8 mouse cellular contexts compared by ENCODE assay signal in the genomic region with DNA sequence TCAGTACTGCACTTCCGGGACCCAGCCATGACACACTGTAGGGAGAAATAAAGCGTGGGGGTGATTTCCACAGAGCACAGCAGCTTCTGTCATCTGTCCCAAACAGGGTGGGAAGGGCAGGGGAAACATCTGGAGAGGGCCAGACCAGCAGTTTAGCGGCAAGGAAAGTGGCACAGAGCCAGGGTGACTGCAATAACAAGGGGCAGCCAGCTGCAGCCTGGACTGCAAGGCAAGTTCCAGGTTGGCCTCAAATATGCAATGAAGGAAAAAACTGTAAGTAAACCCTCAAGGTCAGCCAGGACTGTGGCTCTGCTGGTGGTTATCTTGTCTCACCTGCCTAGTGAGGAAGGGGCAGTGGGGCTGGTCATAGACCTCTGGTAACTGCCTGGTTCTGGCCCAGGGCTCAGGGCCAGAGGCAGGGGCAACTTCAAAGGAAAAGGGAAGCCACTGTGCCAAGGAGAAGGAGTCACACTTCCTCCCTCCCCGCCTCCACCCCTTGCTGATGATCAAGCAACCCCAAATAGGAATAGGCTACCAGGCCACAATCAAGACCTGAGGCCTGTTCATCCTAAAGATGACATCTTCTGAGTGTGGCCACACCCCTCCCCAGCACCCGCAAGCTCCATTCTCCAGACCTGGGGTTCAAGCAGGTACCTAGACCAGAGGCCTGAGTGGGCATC. TPM values are rescaled to one million over a fixed set of nuclear protein-coding genes. Genes with fewer than 3 reads are reported as not detected.
DNase-seq lines count a peak whose midpoint lies in the region; ATAC-seq lines count a peak whose summit lies in the region.

No protein-coding gene starts in this region.

- no peaks in the 10 kb centered on the region; the same call in 1 of the 2 replicates for H3K27me3 ChIP-seq in kidney, embryonic 14.5 days (ENCODE audit: control insufficient read depth, insufficient read depth, low read length)

- peak; percentile 63 for DNase-seq in layer of hippocampus, adult 11-12 months (ENCODE audit: low spot score)
- DNase-seq in layer of hippocampus, adult 8-10 months (ENCODE audit: low spot score in 2 of 2), result no peak
- DNase-seq in NIH3T3 (ENCODE audit: low read depth), result peak; percentile 77
- DNase-seq in heart, adult 11 months, result peak; percentile 99
- DNase-seq in thymus, adult 18-20 months, result no peak
- no peak for DNase-seq in cerebellum, postnatal 10 days

- H3K4me3 ChIP-seq in kidney, embryonic 14.5 days (ENCODE audit: low read length), result no peak overlapping the region

- peaks cover 29% of the 10 kb centered on the region for H3K4me1 ChIP-seq in kidney, embryonic 14.5 days (ENCODE audit: control insufficient read depth, insufficient read depth, low read length)

- WGBS in kidney, embryonic 14.5 days, result 56% methylated on average over 5 of the region's 5 CpGs

- no peak for ATAC-seq in kidney, embryonic 14.5 days (ENCODE audit: low FRiP score, low TSS enrichment)
- peak; percentile 62 for ATAC-seq in monocyte, adult 5-6 weeks (replicated peaks; ENCODE audit: insufficient number of reproducible peaks, low FRiP score, low TSS enrichment, poor library complexity, severe bottlenecking)

- H3K9ac ChIP-seq in kidney, embryonic 14.5 days (ENCODE audit: low read depth, low read length), result no peak overlapping the region

- H3K36me3 ChIP-seq in kidney, embryonic 14.5 days (ENCODE audit: control insufficient read depth, insufficient read depth, low read length), result no peaks in the 10 kb centered on the region

- no peaks in the 10 kb centered on the region for H3K9me3 ChIP-seq in kidney, embryonic 14.5 days (ENCODE audit: control insufficient read depth, low read length)

- 0 out of 2 replicates have a peak overlapping the region, but pooled peaks have one; percentile 14 for H3K27ac ChIP-seq in kidney, embryonic 14.5 days (ENCODE audit: low read depth, low read length)

- H3K4me2 ChIP-seq in kidney, embryonic 14.5 days (replicated peaks; ENCODE audit: low read depth, low read length), result no peak overlapping the region

RNA-seq across cellular contexts. Expression of a gene that starts 5.1 kb away (rescaled TPM):
- 10 to 100 TPM; 62.8 to 68.1 (median 65.7) TPM for total RNA-seq in layer of hippocampus, adult 8-10 months (2022)
- 7.7 and 9.0 TPM in 2 replicates for polyA plus RNA-seq in kidney, embryonic 14.5 days (2014; fragmentation: Nextera tagmentation; extraction: Ambion mirVana)
- total RNA-seq in monocyte, adult 5-6 weeks (2017), result 1.6 to 3.0 TPM (median 1.6 TPM) in 3 replicates

RNA-seq across cellular contexts. Expression of a gene that starts 36.1 kb away (rescaled TPM):
- total RNA-seq in layer of hippocampus, adult 8-10 months (2022), result 100 to 1,000 TPM; 176 to 205 (median 188) TPM
- 9.3 and 11.9 TPM in 2 replicates for polyA plus RNA-seq in kidney, embryonic 14.5 days (2014; fragmentation: Nextera tagmentation; extraction: Ambion mirVana)
- 3.7 to 7.3 TPM (median 4.6 TPM) in 3 replicates for total RNA-seq in monocyte, adult 5-6 weeks (2017)

RNA-seq across cellular contexts. Expression of a gene that starts 54.4 kb away (rescaled TPM):
- total RNA-seq in layer of hippocampus, adult 8-10 months (2022), result not detected
- polyA plus RNA-seq in kidney, embryonic 14.5 days (2014; fragmentation: Nextera tagmentation; extraction: Ambion mirVana), result not detected in 2 replicates
- not detected in 3 replicates for total RNA-seq in monocyte, adult 5-6 weeks (2017)

Comparison
In these comparisons a context has a peak if more than half of its experiments do, and no peak if none do; other contexts are left out.
1. DNase-seq: peak in layer of hippocampus, adult 11-12 months (single experiment), NIH3T3 (single experiment) and heart, adult 11 months (single experiment); none in layer of hippocampus, adult 8-10 months (0 of 2), thymus, adult 18-20 months (0 of 2) and cerebellum, postnatal 10 days (0 of 2).
2. RNA of a gene that starts 5.1 kb away (total RNA-seq): 62.8 to 68.1 TPM in layer of hippocampus, adult 8-10 months; 1.6 to 3.0 TPM in monocyte, adult 5-6 weeks; every median in the first group is over 10 times any median in the second.
3. RNA of a gene that starts 36.1 kb away (total RNA-seq): 176 to 205 TPM in layer of hippocampus, adult 8-10 months; 3.7 to 7.3 TPM in monocyte, adult 5-6 weeks; every median in the first group is over 10 times any median in the second.